In the genomic region with DNA sequence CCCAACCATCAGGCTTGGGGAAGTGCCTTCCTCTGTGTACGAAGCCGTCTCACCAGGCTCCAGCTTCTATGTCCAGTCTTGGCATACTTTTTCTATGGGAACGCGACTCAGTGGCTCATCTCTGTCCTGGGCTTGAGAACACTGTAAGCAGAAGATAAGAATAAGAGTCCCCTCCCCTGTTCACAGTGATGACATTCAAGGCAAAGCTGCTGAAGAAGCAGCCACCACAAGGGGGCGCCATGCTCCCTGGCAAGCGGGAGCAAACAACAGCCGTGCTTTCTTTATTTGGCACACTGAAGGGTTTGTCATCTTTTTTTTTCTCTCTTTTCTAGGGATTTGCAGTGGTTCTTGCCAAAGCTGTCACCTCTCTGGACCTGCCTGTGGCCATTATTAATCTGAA, we compare ENCODE assay signal across 8 mouse cellular contexts. TPM values are rescaled to one million over a fixed set of nuclear protein-coding genes. Genes with fewer than 3 reads are reported as not detected.
DNase-seq lines count a peak whose midpoint lies in the region; ATAC-seq and TF ChIP-seq lines count a peak whose summit lies in the region.

No protein-coding gene starts in this region.

- no peaks in the 10 kb centered on the region for H3K27me3 ChIP-seq in hindbrain, embryonic 10.5 days (ENCODE audit: insufficient read depth, poor library complexity, severe bottlenecking)
- no peaks in the 10 kb centered on the region for H3K27me3 ChIP-seq in hindbrain, embryonic 12.5 days

- peaks cover 97% of the 10 kb centered on the region for H3K36me3 ChIP-seq in hindbrain, embryonic 10.5 days
- H3K36me3 ChIP-seq in hindbrain, embryonic 12.5 days = peaks cover 70% of the 10 kb centered on the region

- no peaks in the 10 kb centered on the region for H3K4me1 ChIP-seq in hindbrain, embryonic 10.5 days (replicated peaks)
- no peaks in the 10 kb centered on the region for H3K4me1 ChIP-seq in hindbrain, embryonic 12.5 days
- no peaks in the 10 kb centered on the region; the same call in 1 of the 2 replicates for H3K4me1 ChIP-seq in cortical plate, adult 2 months (ENCODE audit: control insufficient read depth, insufficient read depth, low read length)

- no peaks in the 10 kb centered on the region for H3K9me3 ChIP-seq in hindbrain, embryonic 10.5 days
- no peaks in the 10 kb centered on the region for H3K9me3 ChIP-seq in hindbrain, embryonic 12.5 days (replicated peaks)

- 85% methylated on average over 7 of the region's 7 CpGs for WGBS in hindbrain, embryonic 10.5 days
- 90% methylated on average over 7 of the region's 7 CpGs for WGBS in hindbrain, embryonic 12.5 days

- TF ChIP-seq POLR2A in cortical plate, adult 2 months (IDR thresholded peaks at IDR 0.05; ENCODE audit: extremely low read depth, insufficient read depth, low read length) = no peak

- no peak overlapping the region for H3K4me3 ChIP-seq in hindbrain, embryonic 10.5 days
- H3K4me3 ChIP-seq in hindbrain, embryonic 12.5 days = no peak overlapping the region
- H3K4me3 ChIP-seq in cortical plate, adult 2 months (ENCODE audit: insufficient read depth, low read length) = no peak overlapping the region

- ATAC-seq in hindbrain, embryonic 12.5 days (ENCODE audit: low FRiP score) = no peak
- ATAC-seq in megakaryocyte, adult 5-6 weeks (ENCODE audit: poor library complexity, severe bottlenecking) = peak; percentile 54
- no peak for ATAC-seq in activated CD4-positive, CD25-positive, alpha-beta regulatory T cell, adult 4 months

- H3K9ac ChIP-seq in hindbrain, embryonic 12.5 days = no peak overlapping the region

- no peak overlapping the region for H3K27ac ChIP-seq in hindbrain, embryonic 10.5 days
- no peak overlapping the region for H3K27ac ChIP-seq in hindbrain, embryonic 12.5 days
- H3K27ac ChIP-seq in cortical plate, adult 2 months (ENCODE audit: insufficient read depth, low read length) = no peak overlapping the region

- no peak overlapping the region for H3K4me2 ChIP-seq in hindbrain, embryonic 12.5 days (replicated peaks)

- peak; percentile 35 for TF ChIP-seq CTCF in cortical plate, adult 2 months (IDR thresholded peaks at IDR 0.05; ENCODE audit: extremely low read depth, insufficient read depth, low read length)

- DNase-seq in hindbrain, embryonic 10.5 days (ENCODE audit: low spot score) = peak; percentile 27
- peak; percentile 49 for DNase-seq in 416B (ENCODE audit: low read depth)
- DNase-seq in MN1 (ENCODE audit: low spot score) = peak; percentile 37
- no peak for DNase-seq in ovary, postnatal 14 days (ENCODE audit: low spot score)

RNA-seq across cellular contexts. Expression of gene Tyw1, which starts 11.2 kb away (rescaled TPM):
- polyA plus RNA-seq in hindbrain, embryonic 10.5 days (2016; fragmentation: Nextera tagmentation; extraction: Ambion mirVana) = 32.9 and 33.7 TPM in 2 replicates
- 26.9 and 27.1 TPM in 2 replicates for polyA plus RNA-seq in hindbrain, embryonic 12.5 days (2016; fragmentation: Nextera tagmentation; extraction: Ambion mirVana)
- polyA plus RNA-seq in cortical plate, adult 2 months (2012; rRNA removed) = 14.5 and 14.6 TPM in 2 replicates
- 10.1 and 11.1 TPM in 2 replicates for total RNA-seq in megakaryocyte, adult 5-6 weeks (2015)
- total RNA-seq in megakaryocyte, adult 5-6 weeks (2017) = 24.0 and 24.4 TPM in 2 replicates
- polyA plus RNA-seq in activated CD4-positive, CD25-positive, alpha-beta regulatory T cell, adult 4 months (2017; shearing (Covaris generic)) = 10 to 100 TPM; 31.6 to 36.5 TPM

RNA-seq across cellular contexts. Expression of gene Sbds, which starts 11.3 kb away (rescaled TPM):
- 64.4 and 77.3 TPM in 2 replicates for polyA plus RNA-seq in hindbrain, embryonic 10.5 days (2016; fragmentation: Nextera tagmentation; extraction: Ambion mirVana)
- 69.5 and 72.6 TPM in 2 replicates for polyA plus RNA-seq in hindbrain, embryonic 12.5 days (2016; fragmentation: Nextera tagmentation; extraction: Ambion mirVana)
- polyA plus RNA-seq in cortical plate, adult 2 months (2012; rRNA removed) = 94.9 and 101 TPM in 2 replicates
- 31.0 and 35.4 TPM in 2 replicates for total RNA-seq in megakaryocyte, adult 5-6 weeks (2015)
- total RNA-seq in megakaryocyte, adult 5-6 weeks (2017) = 58.1 and 62.2 TPM in 2 replicates
- 100 to 1,000 TPM; 102 to 134 TPM for polyA plus RNA-seq in activated CD4-positive, CD25-positive, alpha-beta regulatory T cell, adult 4 months (2017; shearing (Covaris generic))

RNA-seq across cellular contexts. Expression of gene Tmem248, which starts 49.8 kb away (rescaled TPM):
- 33.6 and 38.0 TPM in 2 replicates for polyA plus RNA-seq in hindbrain, embryonic 10.5 days (2016; fragmentation: Nextera tagmentation; extraction: Ambion mirVana)
- 31.0 and 31.1 TPM in 2 replicates for polyA plus RNA-seq in hindbrain, embryonic 12.5 days (2016; fragmentation: Nextera tagmentation; extraction: Ambion mirVana)
- 31.4 and 32.0 TPM in 2 replicates for polyA plus RNA-seq in cortical plate, adult 2 months (2012; rRNA removed)
- 33.7 and 36.5 TPM in 2 replicates for total RNA-seq in megakaryocyte, adult 5-6 weeks (2015)
- total RNA-seq in megakaryocyte, adult 5-6 weeks (2017) = 35.1 and 38.1 TPM in 2 replicates
- polyA plus RNA-seq in activated CD4-positive, CD25-positive, alpha-beta regulatory T cell, adult 4 months (2017; shearing (Covaris generic)) = 10 to 100 TPM; 13.8 to 15.1 TPM
